Mouse (Mus musculus): ENCODE measurements around the gene Ly6g6f.

DNA sequence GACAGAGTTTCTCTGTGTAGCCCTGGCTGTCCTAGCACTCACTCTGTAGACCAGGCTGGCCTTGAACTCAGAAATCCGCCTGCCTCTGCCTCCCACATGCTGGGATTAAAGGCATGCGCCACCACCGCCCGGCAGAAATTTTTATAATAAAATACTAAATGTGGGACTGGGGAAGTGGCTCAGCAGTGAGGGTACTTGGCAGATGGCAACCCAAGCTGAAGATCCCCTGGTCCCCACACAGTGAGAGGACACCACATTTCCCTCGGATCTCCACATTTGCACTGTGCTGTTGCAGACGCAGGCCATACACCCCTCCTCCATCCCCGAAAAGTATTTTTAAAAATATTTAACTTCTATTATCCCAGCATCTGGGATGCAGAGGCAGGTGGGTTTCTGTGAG is 48.1 kb upstream of the Ly6g6f start:
- TF ChIP-seq CTCF (IDR thresholded peaks at IDR 0.05; ENCODE audit: borderline replicate concordance, insufficient read depth, low read length) (no peak), POLR2A (IDR thresholded peaks at IDR 0.05; ENCODE audit: low read depth, low read length) (no peak)
